Mouse (Mus musculus) cerebellum, postnatal 10 days (tissue): ENCODE measurements around the gene Tspan9.

Experiments used
- DNase-seq, 2 experiments: peaks; one replicate each; pipeline ENCODE4 v3.0.0; 2021; ENCODE audit warnings: mixed read lengths in 2 of 2

The Tspan9 gene

DNA sequence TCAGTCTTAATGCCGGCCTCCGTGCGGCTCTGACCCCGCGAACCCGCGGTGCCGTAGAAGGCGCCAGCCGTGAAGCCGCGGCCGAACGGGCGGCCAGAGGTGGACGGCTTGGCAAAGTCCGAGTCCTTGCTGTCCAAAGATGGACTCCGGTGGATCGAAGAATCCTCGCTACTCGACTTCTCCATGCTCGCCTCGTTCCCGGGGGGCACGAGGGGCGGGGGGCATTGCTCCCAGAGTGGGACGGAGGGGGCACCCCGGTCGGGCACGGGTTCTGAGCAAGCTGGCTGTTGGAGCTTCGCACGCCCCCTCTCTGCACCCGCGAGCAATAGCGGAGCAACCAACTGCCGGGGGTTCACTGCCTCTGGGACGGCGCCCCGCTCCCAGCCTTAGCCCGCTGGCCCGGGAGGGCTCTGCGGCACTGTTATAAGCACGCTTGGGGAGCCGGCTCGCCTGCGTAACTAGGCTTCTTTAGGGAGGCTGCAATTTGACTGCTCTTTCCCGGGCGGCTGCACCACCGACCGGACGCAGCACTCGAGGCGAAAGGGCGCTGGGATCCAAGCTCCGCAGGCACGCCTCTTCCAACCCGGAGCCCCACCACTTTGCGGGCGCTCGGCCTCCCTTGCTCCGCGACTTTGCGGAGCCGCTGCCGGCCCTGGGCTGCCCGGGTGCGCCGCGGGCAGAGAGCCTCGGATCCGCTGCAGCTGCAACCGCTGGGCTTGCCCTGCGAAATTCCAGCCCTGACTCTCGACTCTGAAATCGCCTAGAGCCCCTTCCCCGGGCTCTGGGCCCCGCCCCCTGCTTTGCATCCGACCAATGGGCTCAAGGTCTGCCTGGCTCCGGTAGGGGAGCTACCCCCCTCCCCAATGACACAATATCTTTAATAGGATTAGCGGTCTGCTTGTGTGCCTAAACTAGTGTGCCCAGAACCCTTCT lies 108.8 kb downstream of the Tspan9 start:
- peak; percentile 81 to 84 for DNase-seq

DNA sequence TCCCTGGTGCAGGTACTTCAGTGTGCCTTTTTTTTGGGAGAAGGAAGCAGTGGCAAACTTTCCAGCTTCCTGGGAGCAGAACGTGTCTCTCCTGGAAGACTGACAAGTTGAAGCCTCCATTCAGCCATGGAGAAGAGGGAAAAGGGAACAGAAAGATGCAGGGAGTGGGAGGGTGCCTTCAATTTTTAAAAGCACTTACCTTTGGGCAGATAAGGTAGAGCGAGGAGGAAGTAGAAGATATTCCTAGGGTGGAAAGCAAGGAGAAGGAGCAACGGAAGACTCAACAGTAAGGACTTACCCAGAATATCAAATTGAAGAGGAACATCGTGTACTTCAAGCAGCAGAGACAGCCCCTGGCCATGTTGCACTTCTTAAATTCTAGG lies 109.5 kb downstream of the Tspan9 start:
- no peak for DNase-seq

DNA sequence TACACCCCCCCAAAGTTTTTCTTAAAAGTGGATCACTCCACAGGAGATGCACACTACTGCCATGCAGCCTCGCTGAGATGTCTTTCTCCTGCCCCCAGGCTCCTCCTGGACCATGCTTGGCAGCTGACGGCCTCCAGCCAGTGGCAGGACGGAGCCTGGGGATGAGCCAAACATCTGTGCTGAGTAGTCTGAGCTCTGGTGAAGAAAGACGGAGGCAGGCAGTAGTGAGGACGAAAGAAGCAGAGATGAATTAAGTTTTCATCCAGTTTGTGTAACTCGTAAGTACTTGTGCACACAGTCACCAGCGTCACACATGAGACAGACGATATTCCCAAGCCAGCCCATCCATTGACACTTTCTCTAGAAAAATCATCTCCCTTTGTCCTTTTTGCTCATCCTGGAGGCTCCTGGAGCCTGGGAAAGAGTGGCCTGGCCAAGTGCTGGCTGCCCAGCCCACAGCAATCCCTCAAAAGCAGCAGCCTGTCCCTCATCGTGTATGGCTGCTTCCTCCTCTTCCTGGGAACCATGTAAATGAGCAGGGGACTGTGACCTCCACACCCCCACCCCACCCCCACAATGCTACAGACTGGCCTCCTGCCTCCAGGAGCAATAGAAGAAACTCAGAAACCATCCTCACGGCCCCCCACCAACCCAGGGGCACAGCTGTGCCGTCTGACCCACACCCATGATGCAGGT lies 110.1 kb downstream of the Tspan9 start:
- DNase-seq: peak; percentile 52 to 59

DNA sequence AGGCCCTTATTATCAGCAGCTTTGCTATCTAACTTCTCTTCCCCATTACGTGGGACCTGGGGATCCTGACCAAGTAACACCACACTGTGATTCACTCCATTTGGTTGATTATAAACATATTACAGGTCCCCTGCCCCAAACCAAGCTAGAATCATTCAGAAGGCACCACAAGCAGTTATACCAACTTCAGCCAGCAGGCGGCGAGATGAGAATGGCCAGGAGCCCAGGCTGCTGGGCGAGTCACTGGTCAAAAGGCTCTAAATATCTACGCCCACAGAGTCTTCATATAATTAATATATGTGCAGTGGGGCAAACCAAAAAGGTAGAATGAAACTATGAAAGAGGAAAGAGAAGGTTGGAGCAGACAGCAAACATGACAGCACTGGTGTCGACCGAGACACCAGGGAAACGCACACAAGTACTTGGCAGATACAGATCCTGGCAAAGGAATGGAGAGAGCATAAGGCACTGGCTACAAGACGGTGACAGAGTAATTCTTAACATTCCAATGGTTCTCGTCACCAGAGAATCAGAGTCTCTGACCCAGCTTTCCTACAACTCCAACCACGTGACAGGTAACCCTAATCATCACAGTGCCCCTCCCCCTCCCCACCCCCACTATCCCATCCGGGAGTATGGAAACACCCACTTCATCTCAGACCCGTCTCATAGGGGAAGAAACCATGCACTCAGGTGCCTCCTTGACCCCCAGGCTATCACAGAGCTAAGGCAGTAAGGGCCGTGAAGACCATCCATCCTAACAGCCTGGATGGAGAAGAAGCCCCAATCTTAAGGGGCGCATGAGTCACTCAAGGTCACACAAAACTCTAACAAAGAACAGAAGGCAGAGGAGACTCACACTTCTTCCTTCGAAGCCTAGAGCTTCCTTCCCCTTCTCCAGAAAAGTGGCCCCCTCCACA lies 110.9 kb downstream of the Tspan9 start:
- DNase-seq: peak; percentile 94 to 97

DNA sequence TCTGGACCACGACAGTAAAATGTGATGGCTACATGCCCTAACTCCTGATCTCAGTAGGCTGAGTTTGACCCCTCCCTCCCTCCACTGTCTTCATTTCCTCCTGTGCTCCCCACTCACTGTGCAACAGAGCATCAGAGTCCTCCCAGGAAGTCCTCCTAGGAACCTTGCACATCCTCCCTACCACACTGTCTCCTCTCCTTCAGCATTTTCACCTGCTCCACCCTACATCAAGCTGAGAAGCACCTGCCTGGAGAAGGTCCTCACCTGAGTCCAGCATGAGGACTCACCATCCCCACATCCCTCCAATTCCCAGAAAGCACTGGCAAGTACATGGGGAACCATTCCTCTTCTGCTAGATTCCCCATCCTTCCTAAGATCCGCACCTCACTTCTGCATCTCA lies 111.8 kb downstream of the Tspan9 start:
- no peak for DNase-seq

DNA sequence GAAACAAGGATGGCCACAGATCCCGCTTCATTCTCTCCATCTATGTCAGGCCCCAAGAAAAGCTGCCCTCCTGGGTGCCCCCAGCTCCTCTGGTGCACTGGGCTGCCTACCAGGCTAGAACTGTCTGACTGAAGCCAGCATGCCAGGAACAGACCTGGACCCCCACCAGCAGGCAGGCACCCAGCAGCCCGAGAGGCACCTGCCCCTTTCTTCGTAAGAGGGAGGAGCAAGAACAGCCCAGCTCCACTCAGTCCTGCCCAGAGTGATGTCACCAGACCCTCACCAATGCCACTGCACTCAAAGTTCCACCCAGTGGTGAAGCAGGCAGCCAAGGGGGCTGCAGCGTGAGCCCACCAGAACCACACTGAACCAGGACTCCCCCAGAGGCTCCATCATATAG lies 112.3 kb downstream of the Tspan9 start:
- peak; percentile 73 to 78 for DNase-seq

- peak; percentile 50 to 66 for DNase-seq
Measured at GRCm38 (mm10) chr6:128030475-128030874, 112.9 kb downstream of the Tspan9 start.

GRCm38 (mm10) chr6:128029517-128030348 lies 113.7 kb downstream of the Tspan9 start:
- DNase-seq: no peak

- peak; percentile 85 to 87 for DNase-seq
Measured at GRCm38 (mm10) chr6:128028116-128028940, 115.1 kb downstream of the Tspan9 start.

DNA sequence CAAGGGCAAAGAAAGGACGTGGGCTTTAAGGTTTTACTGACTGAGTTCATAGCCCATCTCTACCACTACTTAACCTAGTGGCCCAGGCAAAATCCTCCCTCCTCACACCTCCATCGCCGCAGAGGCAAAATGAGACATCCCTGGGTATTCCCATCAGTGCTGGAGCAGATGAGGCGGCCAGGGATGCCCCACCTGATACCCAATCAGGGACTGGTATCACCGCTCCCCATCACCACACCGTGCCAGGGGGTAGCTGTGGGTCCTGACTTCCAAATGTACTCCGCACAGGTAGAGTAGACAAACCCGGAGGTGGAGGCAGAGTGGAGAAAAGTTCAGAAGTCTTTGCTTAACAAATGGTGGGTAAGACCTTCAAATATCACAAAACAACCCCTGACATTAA lies 117.4 kb downstream of the Tspan9 start:
- no peak for DNase-seq

- DNase-seq: no peak
Measured at GRCm38 (mm10) chr6:128025581-128025980, 117.8 kb downstream of the Tspan9 start.

DNA sequence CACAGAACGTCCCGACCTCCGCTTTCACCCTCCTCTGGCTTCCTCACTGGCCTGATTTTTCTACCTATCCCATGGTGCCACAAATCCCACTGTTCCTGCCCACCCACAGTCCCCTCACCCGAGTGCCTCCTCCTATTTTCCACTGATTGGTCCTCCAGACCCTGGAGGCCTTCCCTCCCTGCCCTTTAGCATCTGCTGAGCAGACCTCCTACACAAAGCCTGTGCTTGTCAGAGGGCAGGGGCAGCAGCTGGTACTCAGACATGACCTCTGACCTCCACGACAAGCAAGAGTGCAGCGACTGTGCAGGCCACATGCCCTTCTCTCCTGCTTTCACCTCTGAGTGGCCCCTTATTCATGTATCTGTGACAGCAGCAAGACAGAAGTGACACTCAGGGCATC lies 121.2 kb downstream of the Tspan9 start:
- DNase-seq: no peak

DNA sequence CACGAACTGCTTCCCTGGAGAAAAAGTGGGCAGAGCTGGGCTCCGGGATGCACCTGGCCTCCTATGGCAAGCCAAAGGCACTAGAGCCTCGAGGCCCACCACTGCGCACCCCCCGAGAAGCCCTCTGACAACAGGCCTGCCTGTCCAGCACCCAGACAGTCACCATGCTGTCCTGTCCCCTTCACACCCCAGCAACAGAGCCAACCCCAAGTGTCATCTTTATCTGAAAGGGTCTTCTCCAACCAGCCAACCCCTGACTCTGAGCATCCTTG lies 121.5 kb downstream of the Tspan9 start:
- no peak for DNase-seq

- DNase-seq: peak in 1 of 2 experiments; percentile 54
Measured at GRCm38 (mm10) chr6:128021106-128021930, 122.1 kb downstream of the Tspan9 start.

DNA sequence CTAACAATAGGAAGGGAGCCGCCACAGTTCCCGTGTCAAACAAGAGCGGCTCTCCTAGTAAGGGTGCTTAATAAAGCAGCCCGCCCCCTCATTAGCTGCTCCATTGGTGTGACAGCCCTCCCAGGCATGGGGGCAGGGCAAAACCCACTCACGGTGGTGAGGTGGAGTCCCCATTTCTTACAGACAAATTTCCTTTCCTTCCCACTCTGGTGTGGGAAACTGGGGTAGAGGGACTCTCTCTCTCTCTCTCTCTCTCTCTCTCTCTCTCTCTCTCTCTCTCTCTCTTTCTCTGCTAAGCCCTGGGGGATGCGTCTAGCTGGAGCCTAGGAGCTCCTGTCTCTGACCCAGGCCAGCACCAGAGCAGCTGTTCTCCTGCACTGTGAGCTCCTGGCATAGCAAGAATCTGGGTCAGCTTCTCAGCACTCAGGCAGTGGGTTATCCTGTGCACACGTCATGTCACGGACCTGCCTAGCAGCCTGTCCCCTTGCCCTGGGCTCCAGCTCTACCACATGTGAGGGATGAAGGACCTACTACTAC lies 122.8 kb downstream of the Tspan9 start:
- peak in 1 of 2 experiments; percentile 42 for DNase-seq

DNA sequence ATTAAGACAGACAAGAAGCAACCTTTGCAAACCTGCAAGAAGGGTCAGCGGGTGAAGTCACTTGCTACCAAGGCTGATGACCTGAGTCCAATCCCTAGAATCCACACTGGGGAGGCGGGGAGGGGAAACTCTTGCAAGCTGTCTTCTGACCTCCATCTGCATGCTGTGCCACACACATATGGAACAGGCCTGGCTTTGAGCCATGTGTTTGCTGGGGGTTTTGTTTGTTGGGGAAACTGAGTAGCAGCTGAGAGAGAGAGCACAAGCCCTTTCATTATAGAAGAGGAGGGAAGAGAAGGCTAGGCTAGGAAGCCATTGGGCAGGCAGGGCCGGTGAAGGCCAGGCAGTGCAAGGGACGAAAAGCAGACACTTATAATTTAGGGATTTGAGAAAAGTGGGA lies 123.3 kb downstream of the Tspan9 start:
- DNase-seq: peak; percentile 53 to 62

GRCm38 (mm10) chr6:128019119-128019518 lies 124.3 kb downstream of the Tspan9 start:
- no peak for DNase-seq

DNA sequence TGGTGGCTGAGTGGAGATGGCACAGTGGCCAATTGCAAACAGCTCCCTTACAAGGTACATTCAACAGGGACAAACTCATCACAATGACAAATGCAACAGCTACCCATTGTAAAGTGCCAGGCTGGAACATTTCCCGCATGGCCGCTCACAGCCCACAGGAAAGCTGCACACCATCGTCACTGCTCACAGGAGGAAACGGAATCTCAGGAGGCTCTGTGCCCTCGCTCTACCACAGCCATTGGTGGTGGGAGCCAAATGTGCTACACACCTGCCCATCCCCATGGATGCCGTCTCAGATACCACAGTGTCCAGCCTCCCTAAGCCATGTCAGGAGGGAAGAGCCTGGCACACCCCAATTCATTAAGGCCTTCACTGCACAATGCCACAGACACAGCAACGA lies 128.1 kb downstream of the Tspan9 start:
- DNase-seq: no peak

DNA sequence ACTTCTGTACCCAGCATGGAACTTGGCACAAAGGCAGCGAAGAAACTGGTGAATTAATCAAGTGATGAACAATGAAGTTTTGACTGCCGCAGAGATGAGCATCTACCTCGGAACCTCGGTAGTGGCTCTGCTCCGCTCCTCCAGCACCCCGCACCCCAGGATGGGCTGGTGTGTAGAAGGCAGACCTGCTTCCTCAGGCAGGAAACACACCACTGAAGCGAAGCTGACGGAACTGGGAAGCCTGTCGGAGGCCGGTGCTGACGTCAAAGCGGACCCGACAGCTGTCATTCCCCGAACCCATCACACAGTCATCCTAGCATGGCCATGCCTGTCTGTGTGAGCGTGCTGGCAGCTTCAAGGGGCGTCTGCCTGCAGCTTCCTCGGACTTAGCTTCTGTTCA lies 131.6 kb downstream of the Tspan9 start:
- DNase-seq: peak; percentile 49 to 50

DNA sequence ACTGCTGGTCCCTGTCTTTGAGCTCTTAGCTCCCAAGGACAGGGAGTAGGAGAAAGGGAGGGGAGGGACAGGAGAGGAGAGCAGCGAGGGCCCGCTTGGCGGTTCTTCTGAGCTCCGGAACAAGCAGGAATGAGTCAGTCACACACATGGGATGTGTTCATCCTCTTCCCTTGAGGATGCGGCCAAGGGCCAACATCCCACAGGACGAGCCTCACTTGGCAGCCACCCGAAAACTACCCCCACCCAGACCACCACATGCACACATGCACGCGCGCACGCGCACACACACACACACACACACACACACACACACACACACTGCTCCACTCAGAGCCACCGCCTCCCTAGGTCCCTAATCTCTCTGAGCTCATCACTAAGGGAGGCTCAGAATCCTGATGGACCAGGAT lies 132.3 kb downstream of the Tspan9 start:
- peak; percentile 54 to 58 for DNase-seq
